Mouse (Mus musculus) limb, embryonic 11.5 days (tissue): ENCODE measurements around the gene Pygl. TPM values are rescaled to one million over a fixed set of nuclear protein-coding genes. Genes with fewer than 3 reads are reported as not detected.

Experiments
- ATAC-seq: fragments of 200-750 bp; cut with Nextera tagmentation; 2 replicates; pipeline ENCODE4 v1.8.0; 2017; ENCODE audit warnings: low read depth; ENCODE audit not compliant: insufficient number of reproducible peaks, low FRiP score, low TSS enrichment
- DNase-seq: peaks from one replicate; pipeline ENCODE4 v3.0.0-alpha.2; 2015; ENCODE audit warnings: low spot score
- H3K27ac ChIP-seq: fragments of 300-500 bp; sonication (generic); replicated peaks from 2 replicates; pipeline ENCODE4 v1.5.1; 2014; ENCODE audit warnings: low read depth, mild to moderate bottlenecking, low read length
- H3K27me3 ChIP-seq: fragments of 300-500 bp; sonication (generic); 2 replicates; pipeline ENCODE4 v1.6.1; 2014; ENCODE audit warnings: mild to moderate bottlenecking, low read length, mixed read lengths; ENCODE audit not compliant: control insufficient read depth, insufficient read depth
- H3K36me3 ChIP-seq: fragments of 300-500 bp; sonication (generic); 2 replicates; pipeline ENCODE4 v1.6.1; 2014; ENCODE audit warnings: mild to moderate bottlenecking, low read length, moderate library complexity, mixed read lengths; ENCODE audit not compliant: control insufficient read depth, insufficient read depth
- H3K4me1 ChIP-seq: fragments of 300-500 bp; sonication (generic); 2 replicates; pipeline ENCODE4 v1.6.1; 2014; ENCODE audit warnings: low read length, mixed read lengths; ENCODE audit not compliant: control insufficient read depth, insufficient read depth
- H3K4me2 ChIP-seq: fragments of 300-500 bp; sonication (generic); 2 replicates; pipeline ENCODE4 v1.6.1; 2014; ENCODE audit warnings: low read depth, mild to moderate bottlenecking, moderate library complexity; ENCODE audit not compliant: severe bottlenecking
- H3K4me3 ChIP-seq: fragments of 300-500 bp; sonication (generic); 2 replicates; pipeline ENCODE4 v1.5.1; 2014; ENCODE audit warnings: low read depth, low read length
- H3K9ac ChIP-seq: fragments of 300-500 bp; sonication (generic); 2 replicates; pipeline ENCODE4 v1.6.1; 2014; ENCODE audit warnings: mild to moderate bottlenecking, low read length
- H3K9me3 ChIP-seq: fragments of 300-500 bp; sonication (generic); 2 replicates; pipeline ENCODE4 v1.6.1; 2016; ENCODE audit warnings: low read length; ENCODE audit not compliant: control insufficient read depth
- WGBS: fragments of 180-500 bp; shearing (Covaris S2); extraction: QIAGEN DNeasy Blood & Tissue Kit; methylation state at CpG from one replicate; pipeline ENCODE4 v1.1.7; 2014; 5-methylcytosine and 5-hydroxymethylcytosine counted together
- polyA plus RNA-seq: library from polyadenylated mRNA; unstranded; fragments of >200 nt; fragmentation: Nextera tagmentation; extraction: Ambion mirVana; gene quantifications from 2 replicates; pipeline ENCODE4 v1.2.1, GENCODE M21; 2014

Gene Pygl
- polyA plus RNA-seq, 1 experiment from 2014 or later = 7.8 TPM

DNA sequence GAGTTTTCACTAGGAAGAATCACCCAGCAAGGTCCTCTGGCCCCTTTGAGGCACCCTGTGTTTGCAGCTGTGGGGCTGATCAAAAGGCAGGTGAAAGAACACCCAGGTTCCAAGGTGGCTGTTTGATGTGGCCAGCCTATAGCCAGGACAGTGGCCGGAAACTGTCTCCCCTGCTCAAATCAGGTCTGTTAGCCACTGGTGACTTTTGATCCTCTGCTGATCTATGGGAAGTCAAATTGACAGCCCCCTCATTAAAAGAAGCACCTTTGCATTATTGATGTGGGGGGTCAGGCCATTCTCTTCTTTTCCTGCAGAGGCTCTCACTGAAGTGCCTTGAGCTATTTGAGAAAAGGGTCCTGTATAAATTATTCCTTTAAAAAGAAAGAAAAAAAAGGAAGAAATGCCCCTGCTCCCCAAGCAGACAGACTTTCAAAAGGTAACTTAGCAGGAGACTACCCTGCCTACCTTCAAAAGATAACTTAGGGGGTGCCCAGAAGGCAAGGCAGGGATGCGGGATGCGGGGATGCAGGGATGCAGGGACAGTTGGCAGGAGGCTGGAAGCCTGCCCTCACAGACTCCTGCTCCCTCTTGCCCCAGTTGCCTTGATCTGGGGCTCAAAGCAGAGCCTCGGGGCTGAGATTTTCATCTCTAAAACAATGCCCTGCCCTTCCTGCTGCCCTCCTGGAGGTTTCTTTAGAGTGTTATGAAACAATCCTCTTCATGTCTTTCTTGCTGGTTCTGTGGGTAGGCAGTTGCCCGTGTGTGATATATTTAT is 73.8 kb downstream of the Pygl start:
- H3K27me3 ChIP-seq = no peaks in the 10 kb centered on the region
- no peaks in the 10 kb centered on the region for H3K9me3 ChIP-seq
- H3K4me1 ChIP-seq = no peaks in the 10 kb centered on the region
- no peak for DNase-seq
- 54% methylated on average over 5 of the region's 5 CpGs for WGBS
- ATAC-seq = no peak
- no peak overlapping the region for H3K9ac ChIP-seq
- no peak overlapping the region for H3K27ac ChIP-seq
- H3K4me2 ChIP-seq = no peak overlapping the region
- H3K4me3 ChIP-seq = no peak overlapping the region
- no peaks in the 10 kb centered on the region for H3K36me3 ChIP-seq

DNA sequence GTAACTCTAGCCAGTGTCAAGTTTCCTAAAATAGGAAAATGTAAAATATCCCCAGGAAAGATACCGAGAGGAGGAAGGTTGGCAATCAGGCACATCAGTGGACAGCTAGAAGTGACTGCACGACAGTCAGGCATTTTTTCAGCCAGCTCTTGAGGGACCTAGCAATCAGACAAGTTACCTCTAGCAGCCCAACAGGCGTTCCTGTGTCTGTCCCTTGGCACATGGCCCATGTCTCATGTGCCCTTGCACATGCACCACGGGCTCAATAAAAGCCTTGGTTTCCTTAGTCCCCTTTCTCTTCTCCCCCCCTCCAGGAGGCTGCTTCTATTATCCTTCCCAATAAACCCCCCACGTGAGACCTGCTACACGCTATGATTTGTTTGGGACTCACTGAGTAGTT is 75.1 kb downstream of the Pygl start:
- no peak for DNase-seq
- Histone ChIP-seq H3K36me3 (no peaks in the 10 kb centered on the region), H3K27ac (no peak overlapping the region), H3K4me1 (no peaks in the 10 kb centered on the region), H3K9me3 (no peaks in the 10 kb centered on the region), H3K9ac (no peak overlapping the region), H3K4me2 (no peak overlapping the region), H3K4me3 (no peak overlapping the region), H3K27me3 (no peaks in the 10 kb centered on the region)
- 80% methylated on average over 6 of the region's 6 CpGs for WGBS
- ATAC-seq = no peak

DNA sequence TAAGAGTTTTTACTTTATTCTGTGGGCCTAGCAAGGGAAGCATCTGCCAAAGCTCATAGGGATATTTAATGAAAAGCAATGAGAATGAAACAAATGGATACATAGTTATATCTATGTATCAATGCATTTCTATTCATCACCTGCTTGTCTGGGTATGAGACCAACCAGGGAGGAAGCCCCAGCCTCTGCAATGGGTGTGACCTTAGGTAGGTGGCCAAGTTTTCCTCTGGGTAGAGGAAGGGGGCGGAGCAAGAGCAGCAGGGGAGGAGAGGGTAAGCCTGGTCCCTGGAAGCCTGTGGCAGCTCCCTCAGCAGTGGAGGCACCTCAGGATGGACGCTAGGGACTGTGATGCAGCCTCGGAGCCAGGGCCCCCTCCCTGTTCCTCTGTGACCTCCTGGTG is 77.4 kb downstream of the Pygl start, which contains the start of gene Abhd12b:
Gene Abhd12b, plus strand, starts transcription at position 301 of the 400 bp plus-strand sequence.
- WGBS = 59% methylated on average over 3 of the region's 3 CpGs
- no peak within 1 kb of the TSS for H3K4me2 ChIP-seq
- H3K27ac ChIP-seq = no peak within 1 kb of the TSS
- H3K36me3 ChIP-seq = no peaks in the 10 kb centered on the region
- no peaks in the 10 kb centered on the region for H3K27me3 ChIP-seq
- no peak within 1 kb of the TSS for H3K4me3 ChIP-seq
- no peaks in the 10 kb centered on the region for H3K9me3 ChIP-seq
- H3K9ac ChIP-seq = no peak within 1 kb of the TSS
- 0 out of 2 replicates have a peak, but pooled peaks cover 1% of the 10 kb centered on the region for H3K4me1 ChIP-seq
- ATAC-seq (no peak), DNase-seq (no peak)

DNA sequence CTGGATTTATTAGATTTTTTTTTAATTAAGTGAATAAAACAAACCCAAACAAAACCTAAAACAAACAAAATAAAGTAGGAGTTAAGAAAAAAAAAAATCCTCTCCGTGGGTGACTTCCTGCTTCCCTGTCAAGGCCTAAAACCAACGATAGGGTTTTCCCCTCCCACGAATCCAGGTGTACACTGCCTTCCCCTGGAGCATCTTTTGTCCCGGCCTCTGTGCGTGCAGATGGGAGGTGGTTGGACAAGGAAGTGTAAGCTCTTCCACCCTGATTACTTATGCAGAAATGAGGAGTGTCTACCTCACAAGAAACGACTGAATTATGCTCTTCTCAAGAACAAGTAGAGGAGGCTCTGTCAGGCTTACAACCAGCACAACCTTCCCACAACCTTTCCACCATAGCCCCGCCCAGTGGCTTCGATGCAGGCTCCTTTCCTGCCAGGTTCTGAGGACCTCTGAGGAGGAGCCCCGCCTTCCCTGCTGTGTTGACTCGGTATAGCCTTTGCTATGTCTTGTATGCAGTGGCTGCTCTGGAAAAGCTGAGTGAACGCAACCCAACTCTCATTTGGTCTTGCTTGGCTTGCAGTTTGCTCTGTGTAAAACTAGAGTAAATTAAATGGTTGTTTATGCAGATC is 82.5 kb downstream of the Pygl start:
- Histone ChIP-seq H3K4me3 (no peak overlapping the region; the same call in 1 of the 2 replicates), H3K36me3 (no peaks in the 10 kb centered on the region), H3K4me2 (peak overlapping the region; percentile 41; the same call in 1 of the 2 replicates), H3K9ac (0 out of 2 replicates have a peak overlapping the region, but pooled peaks have one; percentile 12), H3K27ac (no peak overlapping the region), H3K27me3 (no peaks in the 10 kb centered on the region), H3K4me1 (peaks cover 8% of the 10 kb centered on the region; the same call in 1 of the 2 replicates), H3K9me3 (no peaks in the 10 kb centered on the region)
- DNase-seq (peak; percentile 41), ATAC-seq (no peak)
- 12% methylated on average over 11 of the region's 11 CpGs for WGBS

DNA sequence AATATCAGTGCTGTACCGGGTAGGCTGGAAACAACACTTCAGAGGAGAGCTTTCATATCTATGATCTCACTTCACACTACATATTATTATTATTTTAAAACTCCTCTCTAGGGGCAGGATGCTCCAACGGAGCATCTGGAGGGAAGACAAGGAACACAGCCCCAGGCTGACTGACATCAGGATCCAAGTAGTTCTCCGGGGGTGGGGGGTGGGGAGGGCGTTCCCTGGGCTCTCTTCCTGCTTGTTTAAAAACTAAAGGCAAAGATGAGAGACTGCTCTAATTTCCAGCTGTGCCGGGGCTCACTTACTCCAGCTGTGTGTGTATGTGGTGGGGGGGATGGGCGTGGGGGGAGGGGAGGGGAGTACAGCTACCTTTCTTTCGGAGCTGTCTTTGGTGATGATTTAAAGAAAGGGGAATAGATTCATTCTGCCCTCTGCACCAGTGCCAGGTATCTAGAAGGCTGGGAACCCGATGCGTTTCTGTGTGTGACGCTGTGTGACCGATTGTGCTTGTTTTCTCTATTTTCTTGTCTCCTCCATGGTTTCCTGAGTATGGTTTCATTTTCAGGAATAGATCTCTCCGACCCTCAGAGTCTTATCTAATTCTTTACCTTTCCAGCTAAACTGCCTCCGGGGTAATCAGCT is 83.2 kb downstream of the Pygl start:
- Histone ChIP-seq H3K9me3 (no peaks in the 10 kb centered on the region), H3K4me1 (peaks cover 8% of the 10 kb centered on the region; the same call in 1 of the 2 replicates), H3K4me2 (peak overlapping the region; percentile 41), H3K9ac (no peak overlapping the region), H3K27ac (no peak overlapping the region), H3K36me3 (no peaks in the 10 kb centered on the region), H3K4me3 (no peak overlapping the region; the same call in 1 of the 2 replicates), H3K27me3 (no peaks in the 10 kb centered on the region)
- 14% methylated on average over 13 of the region's 13 CpGs for WGBS
- ATAC-seq (0 out of 2 replicates have a peak, but pooled peaks have one; percentile 35), DNase-seq (peak; percentile 29)

DNA sequence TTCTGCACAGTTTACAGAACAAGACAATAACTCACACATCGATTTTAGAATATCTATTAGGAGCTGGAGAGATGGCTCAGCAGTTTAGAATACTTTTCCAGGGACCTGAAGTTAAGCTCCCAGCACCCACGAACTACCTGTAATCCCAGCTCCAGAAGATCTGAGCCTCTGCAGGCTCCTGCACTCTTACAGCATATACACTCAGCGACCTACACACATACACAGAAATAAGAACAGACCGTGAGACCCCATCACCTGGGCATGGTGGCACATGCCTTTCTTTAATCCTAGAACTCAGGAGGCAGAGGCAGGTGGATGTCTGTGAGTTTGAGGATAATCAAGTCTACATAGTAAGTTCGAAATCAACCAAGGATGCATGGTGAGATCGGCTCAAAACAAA is 85.7 kb downstream of the Pygl start:
- Histone ChIP-seq H3K4me1 (peaks cover 8% of the 10 kb centered on the region; the same call in 1 of the 2 replicates), H3K9me3 (no peaks in the 10 kb centered on the region), H3K4me3 (no peak overlapping the region), H3K36me3 (no peaks in the 10 kb centered on the region), H3K27ac (no peak overlapping the region), H3K4me2 (no peak overlapping the region), H3K9ac (no peak overlapping the region), H3K27me3 (no peaks in the 10 kb centered on the region)
- no peak for DNase-seq
- WGBS = 88% methylated on average over 6 of the region's 6 CpGs
- ATAC-seq = no peak

DNA sequence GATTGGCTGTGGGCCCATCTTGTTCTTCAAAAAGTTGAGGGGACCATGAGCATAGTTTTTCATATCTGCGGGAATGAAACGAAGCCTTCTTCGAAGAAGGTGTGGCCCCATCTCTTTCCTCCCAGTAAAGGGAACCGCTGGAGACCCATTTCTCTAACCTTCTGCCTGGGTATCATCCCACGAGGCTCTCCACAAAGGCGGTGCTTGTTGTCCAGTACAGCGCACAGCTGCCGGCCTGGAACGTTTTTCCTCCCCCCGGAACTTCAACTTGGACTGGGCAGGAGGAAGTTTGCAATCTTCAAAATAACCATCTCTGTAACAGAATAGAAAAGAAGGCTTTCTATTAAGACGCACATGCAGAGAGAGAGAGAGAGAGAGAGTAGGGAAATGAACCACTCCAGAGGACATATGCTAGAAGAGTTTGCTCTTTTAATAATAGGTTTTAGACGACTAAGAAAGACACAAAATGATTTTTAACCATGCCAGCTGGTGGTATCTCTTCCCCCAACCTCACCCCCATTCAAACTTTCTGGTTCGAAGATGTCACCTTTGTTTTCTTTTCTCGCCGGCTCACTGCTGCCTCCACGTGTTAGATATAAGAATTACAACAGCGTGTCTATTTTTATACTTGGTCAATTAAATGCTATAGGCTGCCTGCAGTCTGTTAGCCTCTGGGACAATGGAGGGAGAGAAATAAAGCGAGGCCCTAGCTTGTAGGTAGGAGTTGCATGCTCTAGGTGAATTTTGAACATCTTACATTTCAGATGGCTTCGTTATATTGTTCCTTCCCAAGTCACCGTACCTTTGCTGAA is 86.4 kb downstream of the Pygl start:
- H3K27me3 ChIP-seq = no peaks in the 10 kb centered on the region
- no peaks in the 10 kb centered on the region for H3K36me3 ChIP-seq
- ATAC-seq = no peak
- peaks cover 8% of the 10 kb centered on the region; the same call in 1 of the 2 replicates for H3K4me1 ChIP-seq
- peak; percentile 70 for DNase-seq
- no peak overlapping the region for H3K4me3 ChIP-seq
- H3K9me3 ChIP-seq = no peaks in the 10 kb centered on the region
- H3K4me2 ChIP-seq = no peak overlapping the region
- 55% methylated on average over 20 of the region's 20 CpGs for WGBS
- H3K27ac ChIP-seq = no peak overlapping the region
- H3K9ac ChIP-seq = no peak overlapping the region
